Mouse (Mus musculus): ENCODE measurements around the gene Srcin1.

The Srcin1 gene

DNA sequence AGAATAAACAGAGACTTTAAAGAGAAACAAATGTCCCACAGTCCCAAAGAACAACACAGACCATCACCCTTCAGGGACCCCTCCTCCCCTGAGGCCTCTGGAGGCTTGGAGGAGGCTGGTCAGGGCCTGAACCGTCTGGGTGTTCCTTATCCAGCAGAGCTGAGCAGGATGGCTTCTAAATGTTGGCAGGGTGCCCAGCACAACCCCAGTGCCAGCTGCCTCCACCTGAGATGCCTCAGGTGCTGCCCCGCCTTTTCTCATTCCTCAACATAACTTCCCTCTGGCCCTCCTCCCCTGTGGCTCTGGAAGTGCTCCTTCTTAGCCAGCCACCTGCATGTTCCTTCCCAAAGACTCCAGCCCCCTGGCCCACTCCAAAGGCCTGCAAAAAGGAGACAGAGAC lies 2.3 kb upstream of the Srcin1 start:
- peak; percentile 81 to 87 for DNase-seq

DNA sequence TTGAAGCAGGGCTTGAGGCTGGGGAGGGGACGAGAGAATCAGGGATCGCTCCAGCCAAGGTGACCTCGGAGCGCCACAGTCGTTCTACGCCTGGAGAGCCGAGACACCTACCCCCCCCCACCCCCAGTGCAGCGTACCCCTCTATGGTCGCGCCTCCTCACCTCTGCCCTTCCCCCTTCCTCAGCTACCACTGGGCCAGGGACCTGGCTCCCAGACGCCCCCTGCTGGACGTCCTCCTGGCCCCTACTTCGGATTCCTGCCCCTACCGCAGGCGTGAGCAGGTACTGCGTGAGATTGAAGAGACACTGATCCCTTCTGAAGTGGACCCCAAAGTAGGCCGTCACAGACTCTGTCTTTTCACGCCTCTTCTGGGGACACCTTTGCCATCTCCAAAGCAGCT lies 348 bp downstream of the Srcin1 start:
- peak; percentile 78 to 85 for DNase-seq

DNA sequence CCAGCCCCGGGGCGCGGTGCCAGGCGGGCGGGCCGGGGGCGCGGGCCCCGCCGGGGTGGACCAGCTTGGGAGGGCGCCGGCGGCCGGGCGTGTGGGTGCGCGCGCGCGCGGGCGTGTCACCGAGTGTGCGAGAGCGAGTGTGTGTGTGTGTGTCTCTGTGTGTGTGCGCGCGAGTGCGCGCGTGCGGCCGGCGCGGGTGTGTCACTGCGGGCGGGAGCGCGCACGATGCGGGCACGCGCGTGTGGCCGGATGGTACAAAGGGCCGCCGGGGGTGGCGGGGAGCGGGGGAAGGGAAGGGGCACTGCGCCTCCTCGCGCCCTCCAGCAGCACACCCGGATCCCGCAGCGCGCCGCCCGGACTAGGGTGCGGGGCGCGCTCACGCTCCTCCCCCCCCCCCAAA lies 911 bp downstream of the Srcin1 start:
- DNase-seq, result peak; percentile 40 to 62

DNA sequence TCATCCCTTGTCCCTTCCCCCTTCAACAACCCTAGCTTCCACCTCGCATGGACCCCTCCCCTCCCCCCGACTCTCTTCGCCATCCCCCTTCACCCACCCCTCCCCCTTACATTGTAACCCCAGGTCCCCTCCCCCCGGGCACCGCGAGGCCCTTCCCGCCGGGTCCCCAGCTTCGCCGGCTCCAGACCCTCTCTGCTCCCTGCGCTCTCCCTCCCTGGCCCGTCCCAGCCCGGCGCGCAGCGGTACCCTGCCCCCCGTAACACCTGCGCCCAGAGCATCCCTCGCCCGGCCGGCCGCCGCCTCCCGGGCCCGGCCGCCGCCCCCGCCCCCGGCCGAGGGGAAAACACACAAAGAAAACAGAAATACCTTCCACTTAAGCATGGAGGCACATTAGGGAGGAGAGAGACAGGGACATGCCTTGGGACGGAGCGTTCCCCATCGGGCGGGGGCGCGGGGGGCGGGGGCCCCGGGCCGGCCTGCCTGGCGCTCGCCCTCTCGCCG lies 1.4 kb downstream of the Srcin1 start:
- no peak for DNase-seq

DNA sequence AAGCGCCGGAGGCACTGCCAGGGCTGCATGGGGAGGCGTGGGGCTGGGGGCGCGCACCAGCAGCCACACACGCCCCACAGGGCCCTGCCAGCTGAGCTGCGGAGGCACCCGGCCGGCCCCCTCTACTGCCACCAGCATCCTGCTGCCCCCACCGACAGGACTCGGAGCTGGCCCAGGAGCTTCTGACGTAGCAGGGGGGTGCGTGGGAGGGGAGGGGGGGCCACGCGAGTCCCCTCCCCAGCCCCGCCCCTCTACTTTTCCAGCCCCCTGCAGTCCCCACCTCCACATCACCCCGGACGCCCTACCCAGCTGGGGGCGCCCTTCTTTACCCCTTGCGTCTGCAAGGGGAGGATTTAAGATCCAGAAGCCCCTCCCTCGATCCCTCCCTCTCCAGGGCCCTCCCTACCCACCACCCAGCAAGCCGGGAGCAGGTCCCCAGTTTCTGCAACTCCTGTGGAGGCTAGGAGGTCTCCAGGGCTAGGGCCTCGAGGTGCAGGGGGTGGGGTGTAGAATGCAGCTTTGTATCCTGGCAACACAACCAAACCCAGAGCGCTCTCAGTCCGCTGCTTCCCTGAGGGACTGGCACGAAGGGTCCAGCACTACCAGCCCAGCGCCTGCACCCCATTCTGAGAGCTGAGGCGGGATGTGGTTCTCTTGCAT lies 2.0 kb downstream of the Srcin1 start:
- DNase-seq, result peak; percentile 11 to 30

DNA sequence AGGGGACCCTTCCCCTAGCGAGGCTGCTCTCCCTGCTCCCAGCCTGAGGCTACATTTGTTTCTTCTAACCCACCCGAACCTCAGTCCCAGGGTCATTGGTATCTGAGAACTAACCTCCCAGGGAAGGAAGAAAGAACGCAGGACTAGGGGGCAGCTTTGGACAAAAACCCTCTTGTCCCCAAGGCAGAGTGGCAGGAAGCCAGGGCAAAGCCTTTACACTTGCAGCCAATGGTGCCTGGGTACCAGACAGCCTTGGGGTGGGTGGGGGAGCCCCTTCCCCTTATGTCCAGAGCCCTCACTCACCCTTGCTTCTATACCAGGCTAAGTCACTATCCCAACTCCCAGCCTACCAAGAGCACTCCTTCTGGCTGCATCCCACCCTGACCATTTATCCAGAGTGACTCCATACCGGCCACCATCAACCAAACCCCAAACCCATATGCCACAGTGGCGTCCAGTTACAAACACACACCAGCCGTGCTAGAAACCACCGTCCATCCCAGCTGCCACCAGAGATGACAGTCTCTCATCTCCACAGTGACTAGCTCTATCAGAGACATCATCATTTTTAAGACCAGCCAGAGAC lies 3.0 kb downstream of the Srcin1 start:
- no peak for DNase-seq

DNA sequence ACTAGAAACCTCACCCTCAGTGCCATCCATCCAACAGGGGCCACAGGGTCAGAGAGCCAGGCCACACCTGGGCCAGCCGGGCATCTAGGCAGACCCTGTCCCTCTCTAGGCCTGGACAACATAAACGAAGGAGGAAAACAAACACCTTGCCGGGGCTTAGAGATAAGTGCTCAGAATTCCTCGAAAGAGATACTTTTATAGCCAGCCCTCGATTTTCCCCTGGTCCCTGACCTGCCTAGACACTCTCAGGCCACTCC lies 4.0 kb downstream of the Srcin1 start:
- no peak for DNase-seq

DNA sequence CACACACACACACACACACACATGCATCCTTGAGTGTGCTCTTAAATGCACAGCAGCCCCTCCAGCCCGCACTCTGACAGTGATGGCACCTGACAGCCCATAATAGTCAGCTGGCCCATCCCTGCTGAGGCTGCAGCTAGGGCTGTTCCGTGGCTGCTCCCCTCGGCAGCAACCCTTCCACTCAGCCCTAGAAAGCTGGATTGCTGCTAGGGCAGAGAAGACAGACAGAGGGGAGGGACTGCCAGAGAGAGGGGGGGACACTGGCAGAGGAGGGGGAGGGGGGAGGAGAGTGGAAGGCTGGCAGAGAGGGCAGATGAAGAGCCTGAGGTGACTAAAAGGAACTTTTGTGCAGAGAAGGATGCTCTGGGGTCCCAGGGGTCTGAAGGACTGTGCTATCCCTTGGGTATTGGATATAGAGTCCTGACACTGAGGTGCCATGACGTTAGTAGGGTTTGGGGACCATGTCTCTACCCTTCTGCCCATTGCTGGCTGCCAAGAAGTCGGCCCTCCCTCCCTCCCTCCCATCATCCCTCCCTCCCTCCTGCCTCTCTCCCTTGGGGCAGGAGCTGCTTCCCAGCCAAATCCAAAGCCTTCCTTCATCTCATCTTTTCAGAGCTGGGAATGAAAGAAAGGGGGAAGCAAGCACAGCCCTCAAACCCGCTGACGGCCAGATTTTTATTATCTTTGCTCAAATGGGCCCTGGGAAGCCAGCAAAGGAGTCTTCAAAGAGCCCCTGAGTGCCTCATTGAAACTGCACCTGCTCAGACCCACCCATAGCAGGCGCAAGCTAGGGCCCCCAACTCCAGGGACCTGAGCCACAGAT lies 4.5 kb downstream of the Srcin1 start:
- DNase-seq, result no peak

DNA sequence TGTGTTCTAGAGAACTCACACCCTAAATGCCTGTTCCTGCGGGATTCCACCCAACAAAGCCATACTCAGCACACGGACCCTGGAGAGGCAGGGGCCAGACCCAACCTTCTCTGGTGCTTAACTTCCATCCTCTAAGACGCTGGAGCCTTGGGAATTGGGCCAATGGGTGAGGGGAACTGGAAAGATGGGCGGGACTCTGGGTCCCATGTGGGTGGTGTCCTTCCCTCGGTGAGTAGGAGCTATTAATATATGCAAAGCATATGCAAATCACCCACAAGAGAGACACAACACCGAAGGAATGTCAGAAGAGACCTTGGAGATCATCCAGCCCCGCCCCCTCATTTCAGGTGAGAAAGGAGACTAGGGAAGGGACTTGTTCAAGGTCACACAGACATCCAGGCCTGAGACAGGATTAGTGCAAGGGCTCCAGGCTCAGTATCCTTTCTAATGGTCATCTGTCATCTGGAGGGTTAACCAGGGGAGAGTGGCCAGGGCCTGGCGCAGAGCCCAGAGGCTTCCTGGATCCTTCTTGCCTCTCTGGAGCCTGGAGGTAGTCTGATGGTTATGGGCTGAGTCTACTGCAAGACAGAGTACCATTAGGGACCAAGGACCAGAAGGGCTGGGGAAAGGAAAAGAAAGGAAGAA lies 5.4 kb downstream of the Srcin1 start:
- DNase-seq, result no peak

DNA sequence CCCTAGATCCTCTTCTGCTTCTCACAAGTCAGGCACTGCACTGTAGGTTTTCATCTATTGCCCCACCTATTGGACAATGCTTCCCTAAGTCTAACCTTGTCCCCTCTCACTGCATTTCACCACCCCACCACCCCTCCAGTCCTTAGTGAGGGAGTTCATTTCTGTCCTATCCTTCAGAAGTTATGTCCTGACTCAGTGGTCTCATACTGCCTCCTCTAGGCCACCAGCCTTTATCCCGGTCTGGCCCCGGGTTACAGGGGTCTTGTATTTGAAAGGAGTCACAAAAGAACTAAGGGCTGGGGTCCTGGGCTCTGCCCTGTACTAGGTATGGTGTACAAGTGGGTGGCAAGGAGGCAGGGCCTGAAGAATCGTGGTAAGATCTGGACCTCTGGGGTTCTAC lies 6.2 kb downstream of the Srcin1 start:
- DNase-seq, result no peak

DNA sequence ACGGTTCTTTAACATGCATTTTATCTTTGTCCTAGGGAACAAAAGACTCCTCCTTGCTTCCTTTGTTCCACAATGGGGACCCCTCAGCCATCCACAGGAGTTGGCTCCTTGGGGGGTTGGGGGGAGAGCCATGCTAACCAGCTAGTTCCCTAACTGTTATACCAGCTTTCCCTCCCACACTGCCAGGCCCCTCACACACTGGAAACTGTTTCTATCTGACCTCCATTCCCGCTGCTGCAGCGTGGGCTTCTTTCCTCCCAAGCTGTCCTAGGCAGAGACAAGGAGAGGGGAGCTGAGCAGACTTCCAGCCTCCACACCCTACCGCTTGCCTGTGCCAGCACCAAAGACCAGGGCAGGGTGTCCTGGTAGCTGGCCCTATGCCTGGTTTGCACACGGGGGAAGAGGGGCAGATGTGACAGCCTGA lies 6.7 kb downstream of the Srcin1 start:
- DNase-seq, result no peak

DNA sequence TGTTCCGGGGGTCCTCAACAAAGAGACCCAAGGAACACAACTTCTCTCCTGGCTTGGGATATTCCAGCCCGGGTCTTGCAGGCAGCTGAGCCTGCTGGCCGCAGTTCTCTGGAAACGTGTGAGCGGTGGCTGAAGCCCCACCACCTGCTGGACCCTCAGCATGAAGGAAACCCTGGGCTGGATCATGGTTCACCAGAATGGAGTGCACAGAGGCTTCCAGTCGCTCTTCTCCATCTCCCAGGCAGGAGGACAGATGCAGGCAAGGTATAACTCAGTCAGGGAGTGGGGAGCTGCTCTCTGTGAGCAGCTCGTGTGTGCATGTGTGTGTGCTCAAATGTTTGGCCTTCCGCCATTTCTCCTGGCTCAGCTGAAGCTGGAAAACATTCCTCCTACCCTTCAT lies 7.3 kb downstream of the Srcin1 start:
- peak; percentile 60 for DNase-seq

DNA sequence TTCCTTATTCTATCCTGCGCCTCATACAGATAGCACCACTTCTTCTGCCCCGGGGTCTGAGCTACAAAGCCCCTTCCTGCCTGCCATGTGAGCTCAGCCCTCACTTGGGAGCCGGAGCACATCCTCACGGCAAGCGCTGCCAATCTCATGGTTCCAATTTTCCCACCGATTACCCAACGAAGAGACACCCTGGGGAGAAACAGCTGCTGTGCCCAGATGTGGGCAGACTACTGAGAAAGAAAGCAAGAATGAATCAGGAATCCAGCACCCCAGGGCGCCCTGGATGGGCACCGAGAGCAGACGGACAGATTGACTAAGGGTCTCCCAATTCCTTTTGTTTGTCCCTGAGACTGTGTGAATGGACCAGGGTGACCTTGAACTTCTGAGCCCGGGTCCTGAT lies 8.5 kb downstream of the Srcin1 start:
- no peak for DNase-seq

DNA sequence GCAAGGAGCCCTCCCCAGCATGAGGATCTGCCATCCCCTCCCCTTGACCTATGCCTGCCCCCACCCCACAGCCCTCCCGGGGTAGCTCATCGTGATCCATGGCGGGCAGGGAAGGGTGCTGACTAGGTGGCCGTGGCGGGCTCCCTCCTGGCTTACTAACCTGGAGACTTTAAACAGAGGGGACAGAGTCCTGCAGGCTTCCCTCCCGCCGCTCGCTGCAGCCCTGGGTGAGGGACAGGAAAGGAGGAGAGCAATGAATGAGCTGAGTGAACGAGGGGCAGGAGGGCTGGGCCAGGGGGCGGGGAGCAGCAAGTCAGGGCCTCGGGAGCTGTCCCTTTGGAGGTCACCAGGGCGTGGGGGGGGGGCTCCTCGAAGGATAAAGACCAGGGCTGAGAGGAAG lies 9.4 kb downstream of the Srcin1 start:
- DNase-seq, result no peak

DNA sequence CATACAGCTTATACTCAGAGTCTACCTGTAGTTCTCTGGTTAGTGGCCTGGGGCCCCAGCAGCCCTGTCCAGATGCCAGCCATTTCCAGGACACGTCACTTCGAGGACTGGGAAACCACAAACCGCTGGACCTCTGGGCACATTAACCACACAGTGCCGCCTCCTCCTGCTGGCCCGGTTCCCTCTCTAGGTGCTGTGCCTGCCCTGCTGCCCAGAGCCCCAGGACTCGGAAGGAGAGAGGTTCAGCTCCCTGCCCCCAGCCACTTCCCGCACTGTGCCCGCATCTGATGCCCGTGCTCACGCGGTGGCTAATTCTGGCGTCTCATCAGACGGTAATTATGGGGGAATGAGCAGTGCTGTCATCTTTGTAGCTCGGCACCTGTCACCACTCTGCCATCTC lies 12.3 kb downstream of the Srcin1 start:
- peak; percentile 28 to 36 for DNase-seq

DNA sequence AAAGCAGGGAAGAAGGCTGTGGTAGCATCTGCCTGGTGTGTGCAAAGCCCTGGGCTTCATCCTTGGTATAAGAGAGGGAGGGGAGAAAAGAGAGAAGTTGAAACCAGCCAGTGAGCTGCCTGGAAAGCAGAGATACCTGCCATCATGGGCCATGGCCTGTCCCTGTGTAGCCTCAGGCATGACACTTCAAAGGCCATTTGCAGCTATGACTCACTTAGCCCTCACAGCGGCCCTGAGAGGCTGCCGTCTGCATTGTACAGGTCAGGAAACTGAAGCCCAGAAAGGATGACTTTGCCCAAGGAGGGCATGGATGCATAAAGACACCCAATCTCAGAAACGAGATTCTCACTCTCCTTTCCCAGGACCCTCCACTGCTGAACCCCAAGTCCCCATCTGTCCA lies 13.4 kb downstream of the Srcin1 start:
- no peak for DNase-seq

DNA sequence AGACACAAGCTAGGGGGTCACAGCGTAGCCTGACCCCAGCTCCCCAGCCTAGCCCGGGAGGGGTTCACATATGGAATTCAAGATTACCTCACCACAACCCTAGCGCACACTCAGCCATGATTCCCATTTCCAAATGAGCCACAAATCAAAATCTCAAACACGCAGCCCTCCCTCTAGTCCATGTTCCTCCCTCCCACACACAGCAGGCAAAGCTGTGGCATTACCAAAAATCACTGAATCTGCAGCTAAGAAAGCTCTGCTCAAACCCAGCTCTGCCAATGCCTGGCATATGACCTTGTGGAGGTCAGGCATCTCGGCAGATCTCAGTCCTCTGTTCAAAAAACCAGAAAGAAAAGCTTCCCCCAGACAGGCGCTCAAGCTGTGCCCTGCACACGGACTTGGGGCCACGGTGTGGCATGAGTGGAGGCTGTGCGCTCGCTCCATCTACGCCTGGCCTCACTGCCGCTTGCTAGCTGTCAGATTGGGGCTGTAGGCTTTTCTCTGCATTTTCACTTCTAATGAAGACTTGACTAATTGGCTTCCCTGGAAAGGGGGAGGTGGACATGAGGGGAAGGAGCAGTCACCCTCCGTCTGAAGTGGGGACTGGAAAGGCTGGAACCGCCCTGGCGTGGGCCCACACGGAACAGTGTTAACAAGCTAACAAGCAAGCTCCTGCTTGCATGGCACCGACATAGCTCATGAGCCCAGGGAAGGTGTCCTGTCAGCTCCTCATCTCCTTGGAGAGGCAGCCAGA lies 15.6 kb downstream of the Srcin1 start:
- DNase-seq, result no peak

DNA sequence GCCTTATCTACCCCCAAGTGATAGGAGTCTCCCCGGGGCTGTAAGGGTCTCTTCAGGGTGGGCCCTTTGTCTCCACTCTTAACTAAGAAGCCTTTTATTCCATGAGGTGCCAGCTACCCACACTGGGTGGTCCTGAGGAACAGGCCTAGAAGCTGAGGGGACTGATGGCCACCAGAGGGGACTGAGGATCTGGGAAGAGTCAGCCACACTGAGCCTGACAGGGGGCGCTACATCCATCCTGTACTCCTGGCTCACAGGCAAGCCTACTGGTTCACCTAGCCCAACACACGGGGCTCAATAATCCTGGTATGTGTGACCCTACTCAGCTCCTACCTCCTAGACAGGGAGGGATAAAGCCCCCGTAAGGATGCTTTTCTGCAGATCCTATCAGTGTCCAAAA lies 16.4 kb downstream of the Srcin1 start:
- no peak for DNase-seq

DNA sequence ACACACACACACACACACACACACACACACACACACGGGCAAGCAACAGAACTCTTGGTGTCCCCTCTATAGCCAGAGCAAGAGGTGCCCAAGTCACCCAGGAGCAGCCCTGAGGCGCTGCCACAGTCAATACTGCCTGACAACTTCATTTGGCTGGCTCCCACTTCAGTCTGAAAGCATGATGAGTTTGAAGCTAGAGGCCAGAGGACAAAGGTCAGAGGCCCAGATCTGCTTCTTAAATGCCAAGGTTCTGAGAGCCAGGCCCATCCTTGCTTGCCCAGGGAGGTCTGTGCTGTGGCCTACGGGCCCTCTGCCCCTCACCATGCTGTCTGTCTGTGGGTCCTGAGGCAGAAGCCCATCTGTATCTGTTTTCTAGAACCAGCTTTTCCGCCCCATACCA lies 18.1 kb downstream of the Srcin1 start:
- no peak for DNase-seq

DNA sequence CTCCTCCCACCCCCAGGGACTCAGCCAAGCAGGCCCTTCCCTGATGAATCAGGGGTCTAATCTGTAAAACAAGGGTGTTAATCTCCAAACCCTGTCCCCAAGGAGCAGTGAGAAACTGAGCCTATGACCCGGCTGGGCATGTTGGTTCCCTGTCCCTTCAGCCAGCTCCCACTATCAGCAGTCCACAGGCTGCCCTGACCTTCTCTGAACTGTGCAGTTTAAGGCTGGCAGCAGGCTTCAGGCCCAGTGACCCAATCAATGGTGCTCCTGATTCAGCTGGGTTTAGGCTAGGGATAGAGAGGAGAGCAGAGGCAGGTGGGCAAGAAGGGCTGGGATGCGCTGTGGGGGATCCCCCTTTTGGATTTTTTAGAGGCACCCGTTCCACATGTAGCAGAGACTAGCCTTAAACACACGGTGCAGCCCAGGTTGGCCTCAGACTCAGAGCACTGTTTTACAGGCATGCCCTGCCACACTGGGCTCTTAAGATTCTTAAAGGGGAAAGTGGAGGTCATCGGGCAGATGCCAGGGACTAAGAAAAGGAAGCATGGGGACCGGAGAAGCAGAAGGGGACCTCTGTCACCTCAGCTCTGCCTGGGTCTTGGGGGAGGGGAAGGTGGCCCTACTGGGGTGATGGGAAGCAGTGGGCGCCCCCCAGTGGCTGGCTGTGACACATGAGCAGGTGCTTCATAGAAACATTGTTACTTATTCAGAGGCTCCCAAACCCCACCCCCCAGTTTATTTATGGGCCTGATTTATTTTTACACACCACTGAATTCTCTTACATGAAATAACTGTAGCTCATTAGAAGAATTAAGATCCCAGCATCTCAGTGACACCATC lies 19.2 kb downstream of the Srcin1 start:
- peak; percentile 54 to 71 for DNase-seq

DNA sequence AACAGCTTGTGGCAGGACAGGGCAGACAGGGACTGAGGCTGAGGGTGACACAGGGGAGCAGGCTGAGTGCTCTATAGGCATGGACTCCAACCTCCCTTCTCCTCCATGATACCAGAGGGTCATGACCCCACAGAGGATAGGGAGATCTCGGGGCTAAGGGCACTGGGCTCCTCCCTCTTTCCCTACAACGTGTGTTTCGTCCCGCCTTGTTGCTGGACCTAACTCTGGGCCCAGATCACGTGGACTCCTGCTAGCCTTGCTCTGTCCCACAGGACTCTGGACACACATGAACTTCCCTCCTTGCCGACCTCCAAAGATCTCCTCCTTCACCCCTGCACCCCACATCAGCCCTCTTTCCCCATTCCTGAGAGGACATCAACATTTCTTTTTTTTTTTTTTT lies 20.8 kb downstream of the Srcin1 start:
- DNase-seq, result no peak

DNA sequence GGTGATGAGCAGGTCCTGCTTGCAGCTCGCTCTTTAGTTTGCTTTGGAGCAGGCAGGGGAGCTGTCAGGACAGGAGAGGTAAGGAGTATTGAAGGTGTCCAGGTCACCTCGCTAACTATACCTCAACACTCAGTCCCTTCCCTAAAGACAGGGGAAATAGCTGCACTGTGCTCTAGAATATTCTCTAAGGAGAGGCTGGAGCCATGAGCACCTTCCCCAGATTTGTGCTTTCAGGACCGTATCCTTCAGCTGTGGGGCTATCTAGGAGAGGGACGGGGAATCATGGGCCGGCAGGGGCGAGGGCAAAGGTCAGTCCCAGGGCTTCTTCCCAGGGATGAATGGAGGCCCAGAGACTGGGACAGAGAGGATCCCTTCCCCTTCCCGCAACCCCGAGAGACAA lies 23.8 kb downstream of the Srcin1 start:
- no peak for DNase-seq
